In the genomic region with DNA sequence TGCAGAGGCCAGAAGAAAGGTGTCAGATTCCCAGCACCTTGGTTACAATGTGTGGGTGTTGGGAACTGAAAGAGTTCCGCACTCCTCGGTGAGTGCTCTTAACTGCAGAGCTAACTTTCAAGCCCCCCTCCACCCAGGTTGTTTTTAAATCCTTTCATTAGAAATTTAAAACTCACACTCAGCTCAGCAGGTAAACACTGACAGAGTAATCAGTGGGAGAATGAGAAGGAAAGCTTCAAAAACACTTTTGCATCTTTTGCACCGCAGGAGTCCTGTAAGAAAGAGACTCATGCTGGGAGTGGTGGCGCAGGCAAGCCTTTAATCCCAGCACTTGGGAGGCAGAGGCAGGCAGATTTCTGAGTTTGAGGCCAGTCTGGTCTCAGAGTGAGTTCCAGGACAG, we compare ENCODE assay signal across 28 mouse cellular contexts. TPM values are rescaled to one million over a fixed set of nuclear protein-coding genes. Genes with fewer than 3 reads are reported as not detected.
DNase-seq lines count a peak whose midpoint lies in the region; ATAC-seq and TF ChIP-seq lines count a peak whose summit lies in the region.
"Had no signal": no experiment of that assay in that cellular context is flagged by ENCODE, and none has a peak within 500 bp of the region (broad histone marks: within the 10 kb centered on the region; RNA-seq: fewer than 3 reads in every experiment).

No protein-coding gene starts in this region.

- H3K27ac ChIP-seq in ES-E14 (ENCODE audit: insufficient read depth, low read depth, low read length, poor library complexity, severe bottlenecking): no peak overlapping the region
- H3K27ac ChIP-seq in midbrain, embryonic 15.5 days: no peak overlapping the region
- no peak overlapping the region for H3K27ac ChIP-seq in gastrocnemius, adult 2 months

- DNase-seq in ES-CJ7 (ENCODE audit: low read depth, low spot score) (peak; percentile 84), ES-E14 (ENCODE audit: low read depth, low spot score) (peak; percentile 63), R1 (ENCODE audit: low read depth, low spot score) (peak; percentile 72), ZHBTc4 (ENCODE audit: low read depth, low spot score) (peak; percentile 71)
- no peak for DNase-seq in cerebellum, adult 11 months
- DNase-seq in Muller cell, postnatal 12 days (ENCODE audit: inconsistent ontology term): no peak
- no peak for DNase-seq in gastrocnemius, adult 2 months
- DNase-seq: adrenal gland, adult 2 months; adrenal gland, adult 8-10 months; adrenal gland, postnatal 10 days; adrenal gland, postnatal 14 days; adrenal gland, postnatal 25 days; adrenal gland, postnatal 36 days; B cell, adult 2 months; cerebellum, adult 11-12 months; cerebellum, adult 18-20 months; cerebellum, adult 2 months; cerebellum, adult 8-10 months; cerebellum, adult 9-10 months; cerebellum, adult 9-11 months; cerebellum, postnatal 10 days had no signal

- peaks cover 0 to 2% of the 10 kb centered on the region in 2 experiments; a peak in 1 of 4 replicates for H3K4me1 ChIP-seq in ES-E14 (ENCODE audit: control insufficient read depth in 2 of 2, insufficient read depth in 2 of 2, low read length in 2 of 2, poor library complexity in 1 of 2)
- H3K4me1 ChIP-seq in midbrain, embryonic 15.5 days: no peaks in the 10 kb centered on the region

- ATAC-seq in midbrain, embryonic 15.5 days (replicated peaks): no peak
- ATAC-seq: activated CD4-positive, CD25-positive, alpha-beta regulatory T cell, adult 4 months; CD4-positive, CD25-positive, alpha-beta regulatory T cell, adult 4 months; Patski had no signal

- no peak overlapping the region for H3K4me3 ChIP-seq in ES-E14 (ENCODE audit: insufficient read depth in 1 of 2, low read depth in 1 of 2, low read length in 2 of 2, poor library complexity in 1 of 2, severe bottlenecking in 1 of 2)
- H3K4me3 ChIP-seq in midbrain, embryonic 15.5 days: no peak overlapping the region
- H3K4me3 ChIP-seq in gastrocnemius, adult 2 months: no peak overlapping the region

- H3K9me3 ChIP-seq in ES-E14 (ENCODE audit: control insufficient read depth, insufficient read depth, low read depth, low read length): no peaks in the 10 kb centered on the region
- no peaks in the 10 kb centered on the region for H3K9me3 ChIP-seq in midbrain, embryonic 15.5 days
- H3K9me3 ChIP-seq: G1E had no signal

- TF ChIP-seq CTCF in gastrocnemius, adult 2 months (IDR thresholded peaks at IDR 0.05): no peak

- WGBS in midbrain, embryonic 15.5 days: 59% methylated on average over 4 of the region's 4 CpGs

- intact Hi-C loops in gastrocnemius, adult 2 months (cut with DNase I): no loop called here

- H3K9ac ChIP-seq in ES-E14 (ENCODE audit: insufficient read depth, low read depth, low read length, poor library complexity, severe bottlenecking): no peak overlapping the region
- H3K9ac ChIP-seq in midbrain, embryonic 15.5 days: no peak overlapping the region

- no peaks in the 10 kb centered on the region for H3K27me3 ChIP-seq in midbrain, embryonic 15.5 days (replicated peaks)
- H3K27me3 ChIP-seq: CH12.LX had no signal

- peaks cover 19% of the 10 kb centered on the region for H3K36me3 ChIP-seq in ES-E14 (ENCODE audit: control insufficient read depth, insufficient read depth, low read length, poor library complexity, severe bottlenecking)
- no peaks in the 10 kb centered on the region for H3K36me3 ChIP-seq in midbrain, embryonic 15.5 days (replicated peaks)
- H3K36me3 ChIP-seq: G1E had no signal

- in situ Hi-C loops in ES-E14 (cut with MboI; ENCODE audit: low sequenced_read_pairs in 2 of 2, unreplicated experiment in 2 of 2): no loop called here

- H3K4me2 ChIP-seq in midbrain, embryonic 15.5 days: no peak overlapping the region

TF ChIP-seq in ES-E14, 5 proteins besides CTCF, POLR2A, EP300 and RAD21:
- TF ChIP-seq ZNF384 (IDR thresholded peaks at IDR 0.05; ENCODE audit: low read depth, low read length): no peak
- no peak for TF ChIP-seq ZC3H11A (IDR thresholded peaks at IDR 0.05; ENCODE audit: borderline replicate concordance, low read depth, low read length)
- no peak for TF ChIP-seq MAFK (IDR thresholded peaks at IDR 0.05; ENCODE audit: insufficient read depth, low read depth, low read length)
- no peak for TF ChIP-seq HCFC1 (IDR thresholded peaks at IDR 0.05; ENCODE audit: borderline replicate concordance, insufficient read depth, low read length)
- no peak for TF ChIP-seq CHD2 (IDR thresholded peaks at IDR 0.05; ENCODE audit: low read depth, low read length)

RNA-seq across cellular contexts. Expression of a gene that starts 16.4 kb away (rescaled TPM):
- 40.8 and 43.7 TPM in 2 replicates for total RNA-seq in ES-E14 (2012; rRNA removed)
- 5.2 and 6.3 TPM in 2 replicates for polyA plus RNA-seq in midbrain, embryonic 15.5 days (2015; fragmentation: Nextera tagmentation; extraction: Ambion mirVana)
- total RNA-seq in gastrocnemius, adult 2 months (2021): under 1 TPM; 0.05 to 0.08 TPM
- total RNA-seq: CH12.LX, MEL had no signal

Comparison
In these comparisons a context has a peak if more than half of its experiments do, and no peak if none do; other contexts are left out.
1. DNase-seq: peak in ES-CJ7 (single experiment), ES-E14 (single experiment), R1 (single experiment) and ZHBTc4 (single experiment); none in cerebellum, adult 11 months (single experiment), Muller cell, postnatal 12 days (single experiment) and gastrocnemius, adult 2 months (single experiment).
2. RNA of a gene that starts 16.4 kb away (total RNA-seq): 40.8 to 43.7 TPM in ES-E14; 0.05 to 0.08 TPM in gastrocnemius, adult 2 months; every median in the first group is over 10 times any median in the second.